Mouse (Mus musculus) forebrain, postnatal 0 days (tissue): ENCODE measurements around the gene Lrrc4c. TPM values are rescaled to one million over a fixed set of nuclear protein-coding genes. Genes with fewer than 3 reads are reported as not detected.
A peak's percentile ranks its signal among the peaks of the same experiment; 100 is the strongest.

ENCODE experiments used
- ATAC-seq: fragments of 200-750 bp; cut with Nextera tagmentation; 2 replicates; pipeline ENCODE4 v1.8.0; 2017; ENCODE audit warnings: mild to moderate bottlenecking, moderate library complexity
- DNase-seq: peaks from one replicate; pipeline ENCODE4 v3.0.0-alpha.2; 2015
- H3K27ac ChIP-seq: fragments of 300-500 bp; sonication (generic); 2 replicates; pipeline ENCODE4 v1.5.1; 2014; ENCODE audit warnings: low read depth, mild to moderate bottlenecking, antibody characterized with exemption, low read length, moderate library complexity, mixed read lengths
- H3K27me3 ChIP-seq: fragments of 300-500 bp; sonication (generic); 2 replicates; pipeline ENCODE4 v1.6.1; 2014; ENCODE audit warnings: mild to moderate bottlenecking, low read length, mixed read lengths; ENCODE audit not compliant: insufficient read depth
- H3K36me3 ChIP-seq: fragments of 300-500 bp; sonication (generic); 2 replicates; pipeline ENCODE4 v1.6.1; 2014; ENCODE audit warnings: mild to moderate bottlenecking, moderate library complexity; ENCODE audit not compliant: insufficient read depth
- H3K4me1 ChIP-seq: fragments of 300-500 bp; sonication (generic); 2 replicates; pipeline ENCODE4 v1.6.1; 2014; ENCODE audit warnings: antibody characterized with exemption; ENCODE audit not compliant: insufficient read depth
- H3K4me2 ChIP-seq: fragments of 300-500 bp; sonication (generic); 2 replicates; pipeline ENCODE4 v1.6.1; 2014; ENCODE audit warnings: low read depth, mild to moderate bottlenecking, moderate library complexity
- H3K4me3 ChIP-seq: fragments of 300-500 bp; sonication (generic); 2 replicates; pipeline ENCODE4 v1.5.1; 2014; ENCODE audit warnings: low read depth, low read length, mixed read lengths
- H3K9ac ChIP-seq: fragments of 300-500 bp; sonication (generic); 2 replicates; pipeline ENCODE4 v1.6.1; 2014; ENCODE audit warnings: mild to moderate bottlenecking
- H3K9me3 ChIP-seq: fragments of 300-500 bp; sonication (generic); 2 replicates; pipeline ENCODE4 v1.6.1; 2016; ENCODE audit warnings: low read length
- CTCF ChIP-seq: sonication (generic); IDR thresholded peaks from 2 replicates; pipeline ENCODE4 v1.5.1; 2016; ENCODE audit warnings: antibody characterized with exemption, control low read depth, low read depth
- WGBS: fragments of 180-500 bp; shearing (Covaris S2); extraction: QIAGEN DNeasy Blood & Tissue Kit; methylation state at CpG from one replicate; pipeline ENCODE4 v1.1.7; 2014; 5-methylcytosine and 5-hydroxymethylcytosine counted together
- polyA plus RNA-seq: library from polyadenylated mRNA; unstranded; fragments of >200 nt; fragmentation: Nextera tagmentation; extraction: Ambion mirVana; gene quantifications from 2 replicates; pipeline ENCODE4 v1.2.1, GENCODE M21; 2015
- total RNA-seq: library from RNA; depleted of rRNA; stranded (reverse); fragments of >200 nt; gene quantifications from 2 replicates; pipeline ENCODE4 v1.2.3, GENCODE M21; 2014

Lrrc4c gene
- total and polyA plus RNA-seq, 2 experiments from 2014 or later: 39.9 to 60.7 TPM

DNA sequence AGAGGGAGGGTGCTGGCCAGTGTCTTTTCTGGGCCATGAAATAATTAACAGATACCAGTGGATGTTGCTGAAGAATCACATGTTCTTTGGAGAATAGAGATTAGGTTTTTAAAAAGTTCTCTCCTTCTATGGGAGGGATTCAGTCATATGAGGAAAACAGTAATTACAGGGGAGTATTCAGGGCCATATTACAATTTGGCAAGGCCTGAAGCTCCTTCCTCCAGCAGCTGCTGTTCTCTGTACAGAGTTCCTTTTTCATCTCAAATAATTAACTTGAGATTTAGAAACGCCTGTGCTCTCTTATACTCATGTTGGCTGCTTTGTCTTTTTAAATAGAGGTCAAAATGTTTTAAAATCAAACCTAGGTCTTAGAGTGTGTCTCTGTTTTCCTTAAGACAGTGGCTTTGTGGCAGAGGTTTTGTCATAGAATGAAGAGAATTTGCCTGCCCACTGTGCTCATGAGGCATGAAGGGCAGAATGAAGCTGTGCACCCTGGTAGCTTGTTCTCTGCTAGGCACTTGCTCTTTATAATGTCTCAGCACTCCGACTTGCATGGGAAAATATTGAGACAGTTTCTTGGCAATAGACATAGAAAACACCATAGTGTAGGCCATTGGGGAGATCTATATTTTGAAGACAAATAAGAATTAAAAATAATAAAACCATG, 1206.4 kb downstream of the Lrrc4c start:
- no peak overlapping the region for H3K9ac ChIP-seq
- H3K27me3 ChIP-seq: no peaks in the 10 kb centered on the region
- H3K9me3 ChIP-seq: no peaks in the 10 kb centered on the region
- 6% methylated on average over 2 of the region's 2 CpGs for WGBS
- ATAC-seq (peak; percentile 48), DNase-seq (no peak)
- 0 out of 2 replicates have a peak overlapping the region, but pooled peaks have one; percentile 3 for H3K27ac ChIP-seq
- H3K36me3 ChIP-seq: no peaks in the 10 kb centered on the region
- no peak for TF ChIP-seq CTCF
- H3K4me3 ChIP-seq: no peak overlapping the region
- no peaks in the 10 kb centered on the region for H3K4me1 ChIP-seq
- no peak overlapping the region for H3K4me2 ChIP-seq

DNA sequence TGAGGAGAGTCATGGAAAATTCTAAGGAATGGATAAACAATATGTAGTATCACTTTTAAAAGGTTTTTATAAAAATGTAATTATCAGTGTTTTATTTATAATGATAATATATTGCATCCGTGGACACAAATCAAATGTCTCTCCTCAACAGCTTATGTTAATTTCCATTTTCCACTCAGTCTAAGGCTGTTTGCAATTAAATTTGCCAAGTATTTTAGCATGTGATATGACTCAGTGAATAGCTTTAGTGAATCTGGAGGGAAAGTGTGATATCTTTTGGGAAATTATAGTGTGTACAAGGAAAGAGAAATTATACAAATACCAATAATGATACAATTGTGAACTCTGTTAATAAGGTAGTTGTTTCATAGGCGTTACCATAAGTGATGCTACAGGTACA, 1207.1 kb downstream of the Lrrc4c start:
- Histone ChIP-seq H3K4me2 (no peak overlapping the region), H3K27me3 (no peaks in the 10 kb centered on the region), H3K4me1 (no peaks in the 10 kb centered on the region), H3K36me3 (no peaks in the 10 kb centered on the region), H3K4me3 (no peak overlapping the region), H3K27ac (no peak overlapping the region), H3K9ac (no peak overlapping the region), H3K9me3 (no peaks in the 10 kb centered on the region)
- ATAC-seq (no peak), DNase-seq (no peak)
- no peak for TF ChIP-seq CTCF
- WGBS: 69% methylated on average over 2 of the region's 2 CpGs

DNA sequence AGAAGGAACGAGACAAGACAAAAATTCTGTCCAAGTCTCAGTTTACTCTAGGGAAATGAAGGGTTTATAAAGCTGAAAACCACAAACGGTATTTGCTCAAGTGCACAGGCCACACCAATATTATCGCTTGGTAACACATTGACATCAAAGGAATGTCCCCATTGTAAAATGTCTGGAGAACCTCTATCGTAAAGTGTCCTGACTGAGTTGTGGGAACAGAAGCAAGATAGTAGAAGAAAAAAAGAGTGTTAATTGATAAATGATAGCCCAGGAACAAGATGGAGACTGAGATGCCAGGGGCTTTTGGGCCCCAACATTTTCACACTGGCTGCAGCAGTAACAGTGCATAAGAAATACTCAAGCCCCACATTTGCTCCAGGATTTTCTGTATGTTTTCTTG, 1212.7 kb downstream of the Lrrc4c start:
- DNase-seq: no peak

DNA sequence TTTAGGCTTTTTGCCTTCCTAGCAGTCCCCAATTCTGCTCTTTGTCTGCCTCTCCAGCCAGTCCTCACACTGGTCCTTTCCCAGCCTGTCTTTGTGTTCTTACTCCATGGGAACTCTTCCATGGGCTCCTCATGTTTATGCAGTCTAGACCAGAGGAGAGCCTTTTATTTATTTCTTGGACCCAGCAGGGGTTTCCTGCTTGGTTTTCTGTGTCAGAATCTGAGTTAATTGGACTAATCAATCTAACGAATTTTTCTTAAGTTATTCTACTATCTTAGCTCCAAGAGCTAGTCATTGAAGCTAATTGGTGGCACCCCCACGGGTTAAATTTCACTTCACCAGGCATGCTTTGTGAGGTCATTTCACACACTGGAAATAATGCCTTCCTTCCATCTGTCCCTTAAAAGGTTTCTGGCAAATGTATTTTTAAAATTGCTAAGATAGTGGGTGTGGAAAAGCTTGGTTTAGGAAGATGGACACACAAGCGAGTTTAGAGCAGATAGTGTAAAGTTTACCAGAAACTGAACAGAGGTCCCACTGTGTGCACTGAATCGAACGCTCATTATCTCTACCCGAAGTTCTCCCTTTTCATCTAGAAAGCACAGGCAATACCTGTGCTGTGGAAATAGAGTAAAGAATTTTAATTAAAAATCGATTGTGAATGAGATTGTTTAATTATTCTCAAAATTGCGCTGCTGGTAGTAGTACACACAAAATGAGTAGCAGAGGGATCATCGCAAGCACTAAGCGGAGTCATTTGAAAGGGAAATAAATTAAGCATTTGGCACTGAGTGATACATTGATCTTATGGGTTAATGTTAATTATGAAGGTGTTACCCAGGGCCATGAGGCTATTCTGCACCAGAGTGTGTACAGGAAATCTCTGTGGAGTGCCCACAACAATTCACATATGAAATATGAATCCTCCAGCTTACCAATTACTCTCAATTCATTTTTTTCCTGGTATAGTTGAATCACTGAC, 1226.0 kb downstream of the Lrrc4c start:
- Histone ChIP-seq H3K9me3 (no peaks in the 10 kb centered on the region), H3K27ac (no peak overlapping the region), H3K4me1 (no peaks in the 10 kb centered on the region), H3K9ac (no peak overlapping the region), H3K4me3 (no peak overlapping the region), H3K36me3 (no peaks in the 10 kb centered on the region), H3K4me2 (no peak overlapping the region), H3K27me3 (no peaks in the 10 kb centered on the region)
- no peak for TF ChIP-seq CTCF
- ATAC-seq (peak; percentile 91), DNase-seq (peak; percentile 39)
- WGBS: 21% methylated on average over 10 of the region's 10 CpGs

More for the DNA sequence above, 1212.7 kb downstream of the Lrrc4c start:
- no peaks in the 10 kb centered on the region for H3K36me3 ChIP-seq
- no peak overlapping the region for H3K4me3 ChIP-seq
- no peak overlapping the region for H3K27ac ChIP-seq
- no peak overlapping the region for H3K4me2 ChIP-seq
- no peaks in the 10 kb centered on the region for H3K27me3 ChIP-seq
- no peak overlapping the region for H3K9ac ChIP-seq
- TF ChIP-seq CTCF: no peak
- ATAC-seq: no peak
- WGBS: 81% methylated on average over 4 of the region's 4 CpGs
- H3K4me1 ChIP-seq: no peaks in the 10 kb centered on the region
- no peaks in the 10 kb centered on the region for H3K9me3 ChIP-seq

DNA sequence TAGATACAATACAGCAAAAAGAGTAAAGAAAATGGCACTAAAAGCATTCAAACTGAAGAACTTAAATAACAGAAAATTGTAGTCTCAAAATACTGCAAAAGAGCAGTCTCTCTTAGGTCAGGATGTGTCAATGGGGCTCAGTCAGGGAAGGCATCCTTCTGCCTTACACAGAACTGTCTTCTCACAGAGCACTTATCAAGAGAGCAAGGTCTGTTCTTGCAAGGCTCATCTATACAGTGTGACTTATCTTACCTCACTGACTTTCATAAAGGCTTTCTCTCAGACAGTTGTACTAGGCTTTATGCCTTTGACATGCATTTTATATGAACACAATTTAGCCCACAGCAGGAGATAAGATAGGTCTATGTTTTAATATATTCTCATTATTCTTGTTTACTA, 1226.7 kb downstream of the Lrrc4c start:
- TF ChIP-seq CTCF: no peak
- H3K27ac ChIP-seq: no peak overlapping the region
- H3K9me3 ChIP-seq: no peaks in the 10 kb centered on the region
- H3K27me3 ChIP-seq: no peaks in the 10 kb centered on the region
- H3K4me1 ChIP-seq: no peaks in the 10 kb centered on the region
- no peaks in the 10 kb centered on the region for H3K36me3 ChIP-seq
- ATAC-seq (no peak), DNase-seq (no peak)
- H3K4me2 ChIP-seq: no peak overlapping the region
- no peak overlapping the region for H3K4me3 ChIP-seq
- no peak overlapping the region for H3K9ac ChIP-seq

DNA sequence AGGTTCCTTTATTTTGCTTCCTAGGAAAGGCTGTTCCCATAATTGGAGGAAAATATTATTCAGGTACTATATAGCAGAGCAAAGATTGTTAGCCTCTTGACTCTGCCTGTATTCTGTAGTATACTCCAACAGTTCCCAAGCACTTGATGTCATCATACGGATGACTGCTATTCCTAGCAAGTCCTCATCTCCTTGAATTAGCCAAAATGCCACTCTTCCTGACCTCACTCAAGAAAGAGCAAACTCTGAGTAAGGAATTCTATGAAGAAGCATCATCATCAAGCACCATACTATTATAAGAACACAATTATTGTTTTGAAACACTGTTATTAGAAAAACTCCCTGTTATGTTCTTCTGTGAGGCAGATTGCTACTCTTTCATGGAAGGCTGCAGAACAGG, 1228.0 kb downstream of the Lrrc4c start:
- no peak for DNase-seq
- Histone ChIP-seq H3K27ac (no peak overlapping the region), H3K4me2 (no peak overlapping the region), H3K36me3 (no peaks in the 10 kb centered on the region), H3K27me3 (no peaks in the 10 kb centered on the region), H3K4me1 (no peaks in the 10 kb centered on the region), H3K9ac (no peak overlapping the region), H3K9me3 (no peaks in the 10 kb centered on the region), H3K4me3 (no peak overlapping the region)
- no peak for ATAC-seq
- TF ChIP-seq CTCF: no peak
- 81% methylated on average over 1 of the region's 1 CpGs for WGBS

DNA sequence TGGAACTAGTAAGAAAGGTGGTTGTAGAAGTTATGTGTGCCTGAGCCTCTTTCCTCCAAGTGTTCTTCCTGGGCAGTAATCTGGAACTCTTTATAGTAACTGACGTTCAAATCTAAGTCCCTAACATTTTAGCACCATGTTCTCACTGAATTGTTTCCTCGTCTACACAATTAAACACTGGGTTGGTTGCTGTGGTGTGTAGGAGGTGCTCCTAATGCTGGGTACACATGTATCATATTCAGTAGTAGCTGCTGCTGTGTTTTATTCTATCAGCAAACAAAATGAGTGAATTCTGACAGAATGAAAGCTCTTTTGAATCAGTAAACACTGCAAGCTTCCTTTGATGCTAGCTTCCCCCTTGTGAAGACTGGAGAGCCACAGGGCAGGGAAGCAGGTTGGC, 1246.5 kb downstream of the Lrrc4c start:
- WGBS: 41% methylated on average over 2 of the region's 2 CpGs
- Histone ChIP-seq H3K9me3 (no peaks in the 10 kb centered on the region), H3K36me3 (no peaks in the 10 kb centered on the region), H3K4me1 (peaks cover 5% of the 10 kb centered on the region; the same call in 1 of the 2 replicates), H3K4me2 (no peak overlapping the region), H3K27me3 (no peaks in the 10 kb centered on the region), H3K4me3 (no peak overlapping the region), H3K9ac (no peak overlapping the region), H3K27ac (no peak overlapping the region)
- DNase-seq (no peak), ATAC-seq (no peak)
- TF ChIP-seq CTCF: no peak
